7 mouse cellular contexts compared by ENCODE assay signal in genomic region chr19:53903507-53904321, GRCm38 (mm10). TPM values are rescaled to one million over a fixed set of nuclear protein-coding genes. Genes with fewer than 3 reads are reported as not detected.
DNase-seq lines count a peak whose midpoint lies in the region; ATAC-seq lines count a peak whose summit lies in the region.

No protein-coding gene starts in this region.

- intact Hi-C loops in left cerebral cortex, postnatal 25 days (cut with DNase I), result loop anchor here (1.0 to 2.0 kb wide), 3 partner anchors 51 to 135 kb away; no protein-coding TSS in a partner anchor

- peak; percentile 17 for ATAC-seq in inflammation-experienced regulatory T-cells, adult 6 months
- ATAC-seq in megakaryocyte progenitor cell, adult 5-6 weeks (replicated peaks; ENCODE audit: poor library complexity), result peak; percentile 29

- peak; percentile 77 for DNase-seq in adipocyte (ENCODE audit: low spot score)
- peak; percentile 51 to 59 for DNase-seq in cerebellum, postnatal 36 days
- peak; percentile 49 for DNase-seq in gastrocnemius, postnatal 25 days
- peak; percentile 62 to 65 for DNase-seq in left cerebral cortex, postnatal 25 days (ENCODE audit: low spot score in 2 of 2)
- peak; percentile 36 to 44 for DNase-seq in right cerebral cortex, postnatal 36 days (ENCODE audit: low spot score in 2 of 2)

RNA-seq across cellular contexts. Expression of gene Pdcd4, which starts 11.7 kb away (rescaled TPM):
- 10 to 100 TPM; 11.7 to 21.0 TPM for total RNA-seq in gastrocnemius, postnatal 25 days (2021)
- 100 to 1,000 TPM; 405 to 678 (median 450) TPM for polyA plus RNA-seq in inflammation-experienced regulatory T-cells, adult 6 months (2017; shearing (Covaris generic))
- total RNA-seq in left cerebral cortex, postnatal 25 days (2021), result 100 to 1,000 TPM in 1 of 2 experiments, 10 to 100 TPM in 1; 97.3 to 105 TPM
- 295 and 305 TPM in 2 replicates for total RNA-seq in megakaryocyte progenitor cell, adult 5-6 weeks (2015)
- total RNA-seq in megakaryocyte progenitor cell, adult 5-6 weeks (2017), result 358 and 441 TPM in 2 replicates

RNA-seq across cellular contexts. Expression of gene Shoc2, which starts 40.4 kb away (rescaled TPM):
- total RNA-seq in gastrocnemius, postnatal 25 days (2021), result 10 to 100 TPM; 20.1 to 21.9 TPM
- 10 to 100 TPM; 74.2 to 76.2 (median 74.6) TPM for polyA plus RNA-seq in inflammation-experienced regulatory T-cells, adult 6 months (2017; shearing (Covaris generic))
- total RNA-seq in left cerebral cortex, postnatal 25 days (2021), result 10 to 100 TPM; 52.0 to 53.6 TPM
- 47.0 and 55.1 TPM in 2 replicates for total RNA-seq in megakaryocyte progenitor cell, adult 5-6 weeks (2015)
- 43.3 and 44.2 TPM in 2 replicates for total RNA-seq in megakaryocyte progenitor cell, adult 5-6 weeks (2017)

RNA-seq across cellular contexts. Expression of gene Bbip1, which starts 40.7 kb away (rescaled TPM):
- total RNA-seq in gastrocnemius, postnatal 25 days (2021), result 10 to 100 TPM; 30.7 to 34.1 TPM
- polyA plus RNA-seq in inflammation-experienced regulatory T-cells, adult 6 months (2017; shearing (Covaris generic)), result 100 to 1,000 TPM; 120 to 123 (median 121) TPM
- total RNA-seq in left cerebral cortex, postnatal 25 days (2021), result 10 to 100 TPM; 58.4 to 58.6 TPM
- 72.9 and 88.8 TPM in 2 replicates for total RNA-seq in megakaryocyte progenitor cell, adult 5-6 weeks (2015)
- 36.2 and 55.0 TPM in 2 replicates for total RNA-seq in megakaryocyte progenitor cell, adult 5-6 weeks (2017)

Comparison
In these comparisons a context has a peak if more than half of its experiments do, and no peak if none do; other contexts are left out.
1. Peak in every context shown above with its lines: DNase-seq and ATAC-seq.
2. RNA of gene Pdcd4, which starts 11.7 kb away (total RNA-seq): 295 to 441 TPM in megakaryocyte progenitor cell, adult 5-6 weeks and 97.3 to 105 TPM in left cerebral cortex, postnatal 25 days; 11.7 to 21.0 TPM in gastrocnemius, postnatal 25 days; every median in the first group is over 4 times any median in the second.